Mouse (Mus musculus): ENCODE measurements around the gene Tgfbr2.

DNA sequence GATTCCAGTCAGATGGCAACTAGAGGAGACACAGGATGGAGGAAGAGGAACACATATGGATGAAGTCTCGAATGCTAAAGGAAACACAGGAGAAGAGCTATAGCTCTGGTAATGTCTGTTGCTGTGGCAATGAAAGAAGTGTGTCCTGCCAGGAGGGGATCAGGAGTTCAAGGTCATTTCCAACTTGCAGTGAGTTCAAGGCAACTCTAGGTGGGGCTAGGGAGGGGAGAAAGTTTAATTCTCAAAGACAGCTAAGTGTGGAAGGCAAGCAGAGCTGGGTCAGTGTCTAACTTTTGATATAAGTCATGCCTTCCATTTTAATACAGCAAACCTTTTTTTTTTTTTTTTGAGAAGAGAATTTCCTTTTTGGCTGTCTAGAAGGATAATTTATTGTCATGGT, 125.2 kb downstream of the Tgfbr2 start:
- TF ChIP-seq CTCF (conservative IDR thresholded peaks at IDR 0.05 in 1 of 2, IDR thresholded peaks at IDR 0.05 in 1 of 2; ENCODE audit: low read depth in 2 of 2, low read length in 2 of 2) (peak in 1 of 2 experiments; percentile 61; a peak in 2 of 4 replicates), POLR2A (IDR thresholded peaks at IDR 0.05; ENCODE audit: low read depth, low read length) (no peak), JUND (conservative IDR thresholded peaks at IDR 0.05; ENCODE audit: low read depth, low read length) (no peak), ZC3H11A (IDR thresholded peaks at IDR 0.05; ENCODE audit: low read depth, low read length) (no peak), BHLHE40 (IDR thresholded peaks at IDR 0.05; ENCODE audit: low read depth, low read length) (no peak), POLR2AphosphoS2 (IDR thresholded peaks at IDR 0.05; ENCODE audit: low read depth, low read length) (no peak)

Data from CH12.LX (cell line).